Mouse (Mus musculus) liver, postnatal 0 days (tissue): ENCODE results near the gene Popdc3.

Experiments used
- CTCF ChIP-seq: sonication (generic); IDR thresholded peaks from 2 replicates; pipeline ENCODE4 v1.5.1; 2016; ENCODE audit warnings: antibody characterized with exemption, low read depth
- EP300 ChIP-seq: IDR thresholded peaks from 2 replicates; pipeline ENCODE4 v1.6.1; 2016; ENCODE audit warnings: antibody characterized with exemption, low read depth, mild to moderate bottlenecking

- TF ChIP-seq CTCF (no peak), EP300 (no peak)
Measured at GRCm38 (mm10) chr10:45142359-45142758, 35.5 kb upstream of the Popdc3 start.
